Mouse (Mus musculus) macrophage (primary cell): ENCODE measurements around the gene Prok1. TPM values are rescaled to one million over a fixed set of nuclear protein-coding genes. Genes with fewer than 3 reads are reported as not detected.

Experiments used
- H3K27ac ChIP-seq: fragments of 350-480 bp; formaldehyde crosslinking; 2 replicates; pipeline ENCODE4 v1.9.0; 2021
- H3K36me3 ChIP-seq: fragments of 350-480 bp; formaldehyde crosslinking; 2 replicates; pipeline ENCODE4 v1.9.0; 2021; ENCODE audit errors: inconsistent target
- H3K4me3 ChIP-seq: fragments of 350-480 bp; formaldehyde crosslinking; 2 replicates; pipeline ENCODE4 v1.9.0; 2021; ENCODE audit errors: inconsistent target
- H3K79me2 ChIP-seq: fragments of 350-480 bp; formaldehyde crosslinking; 2 replicates; pipeline ENCODE4 v1.9.0; 2021; ENCODE audit errors: inconsistent target
- WGBS: methylation state at CpG from one replicate; pipeline ENCODE4 v1.1.7; 2026; ENCODE audit warnings: inconsistent platforms; ENCODE audit not compliant: missing documents; 5-methylcytosine and 5-hydroxymethylcytosine counted together
- polyA plus RNA-seq: library from polyadenylated mRNA; stranded (reverse); fragments of 250-400 nt; gene quantifications from 3 replicates; pipeline ENCODE4 v1.2.4, GENCODE M21; 2018; ENCODE audit warnings: inconsistent platforms

Gene Prok1
- polyA plus RNA-seq, 1 experiment from 2014 or later, result not detected

DNA sequence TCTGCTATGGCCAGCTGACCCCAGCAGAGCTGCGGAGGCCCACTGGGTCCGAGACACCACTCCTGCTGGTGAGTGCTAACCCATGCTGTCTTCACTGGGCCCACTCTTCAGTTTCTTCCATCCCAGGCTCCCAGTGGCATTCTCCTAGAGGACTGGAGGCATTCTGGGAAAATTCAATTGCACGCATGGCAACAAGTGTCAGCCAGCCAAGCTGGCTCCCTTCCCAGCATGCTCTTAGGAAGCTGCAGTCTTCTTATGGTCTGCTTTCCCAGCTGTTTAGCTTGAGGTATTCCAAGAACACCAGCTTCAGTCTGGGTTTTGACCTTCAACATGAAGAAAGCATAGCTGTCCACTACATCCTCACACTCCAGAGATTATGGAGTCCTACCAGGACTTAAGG is 56.3 kb downstream of the Prok1 start:
- 97% methylated on average over 3 of the region's 3 CpGs for WGBS
- H3K27ac ChIP-seq, result no peak overlapping the region
- H3K36me3 ChIP-seq, result no peaks in the 10 kb centered on the region
- H3K4me3 ChIP-seq, result no peak overlapping the region
- no peaks in the 10 kb centered on the region for H3K79me2 ChIP-seq

Other genes starting within 250 kb of the Prok1 start
- gene Kcna3, start 203.5 kb downstream of the Prok1 start, polyA plus RNA-seq, result 0.11 to 0.72 TPM (median 0.15 TPM) in 3 replicates
- gene Kcna2, start 138.6 kb downstream of the Prok1 start, polyA plus RNA-seq, result 0.02 to 0.29 TPM (median 0.07 TPM) in 3 replicates
- gene Kcna10, start 56.7 kb downstream of the Prok1 start, polyA plus RNA-seq, result not detected in 3 replicates
- gene Cym, start 18.0 kb downstream of the Prok1 start, polyA plus RNA-seq, result not detected in 3 replicates
- gene A630076J17Rik, start 9.1 kb downstream of the Prok1 start, polyA plus RNA-seq, result not detected in 3 replicates
- 134 to 197 TPM (median 162 TPM) in 3 replicates for gene Lamtor5, start 39.2 kb upstream of the Prok1 start, polyA plus RNA-seq
- gene Slc16a4, start 51.5 kb upstream of the Prok1 start, polyA plus RNA-seq, result not detected in 3 replicates
- gene Rbm15, start 94.0 kb upstream of the Prok1 start, polyA plus RNA-seq, result 5.4 to 9.7 TPM (median 8.7 TPM) in 3 replicates
- gene Kcnc4, start 219.8 kb upstream of the Prok1 start, polyA plus RNA-seq, result not detected in 3 replicates